Mouse (Mus musculus): ENCODE measurements around the gene Akt1s1.

Akt1s1 gene

GRCm38 (mm10) chr7:44826771-44827170, 22.0 kb upstream of the Akt1s1 start:
- DNase-seq (ENCODE audit: low read depth, low spot score) = no peak

- DNase-seq (ENCODE audit: low read depth, low spot score) = no peak
These were observed 20.1 kb upstream of the Akt1s1 start for GRCm38 (mm10) chr7:44828706-44829105.

DNA sequence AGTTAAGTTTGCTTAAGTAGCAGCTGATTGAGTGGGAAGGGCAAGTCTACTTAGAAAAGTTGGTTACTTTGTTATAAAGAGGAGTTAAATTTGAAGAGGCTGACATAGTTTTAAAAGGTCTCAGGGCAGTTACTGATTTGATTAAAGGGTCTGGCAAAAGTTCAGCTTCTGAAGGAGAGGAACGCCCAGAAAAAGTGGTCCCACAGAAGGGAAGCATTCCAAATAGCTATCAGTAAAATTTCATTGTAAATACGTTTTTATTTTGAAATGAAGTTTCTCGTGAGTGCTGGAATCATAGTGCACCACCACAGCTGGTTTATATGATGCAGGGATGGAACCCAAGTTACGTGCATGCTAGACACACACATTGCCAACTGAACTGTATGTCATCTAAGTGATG, 16.0 kb upstream of the Akt1s1 start:
- DNase-seq (ENCODE audit: low read depth, low spot score) = no peak

DNA sequence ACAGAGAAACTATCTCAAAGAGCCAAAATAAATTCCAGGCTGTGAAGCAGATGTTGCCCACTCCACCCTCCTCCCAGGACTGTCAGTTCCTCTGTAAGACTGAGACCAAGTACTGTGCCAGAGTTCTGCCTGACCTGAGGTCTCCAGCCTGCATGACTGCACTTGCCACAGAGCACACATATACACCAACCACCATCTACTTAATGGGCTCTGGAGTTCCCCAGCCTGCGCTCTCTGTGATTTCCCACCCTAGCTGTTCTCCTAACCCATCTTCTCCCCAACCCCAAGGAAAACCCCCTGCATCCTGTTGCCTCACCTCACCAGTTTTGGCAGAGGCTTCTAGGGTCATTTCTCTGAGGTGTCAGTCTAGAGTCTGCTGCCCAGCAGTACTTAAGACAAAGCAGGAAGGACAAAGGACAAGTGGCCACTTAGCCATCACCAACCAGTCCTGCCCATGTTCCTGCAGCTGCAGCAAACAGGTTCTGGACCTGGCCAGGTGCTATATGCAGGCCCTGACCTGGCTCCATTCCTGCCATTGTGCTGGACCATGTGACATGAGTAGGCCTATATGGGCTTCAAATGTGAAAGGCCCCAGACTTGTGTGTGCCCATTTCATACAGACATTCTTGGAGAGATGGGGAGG, 13.3 kb upstream of the Akt1s1 start:
- no peak for DNase-seq (ENCODE audit: low read depth, low spot score)

DNA sequence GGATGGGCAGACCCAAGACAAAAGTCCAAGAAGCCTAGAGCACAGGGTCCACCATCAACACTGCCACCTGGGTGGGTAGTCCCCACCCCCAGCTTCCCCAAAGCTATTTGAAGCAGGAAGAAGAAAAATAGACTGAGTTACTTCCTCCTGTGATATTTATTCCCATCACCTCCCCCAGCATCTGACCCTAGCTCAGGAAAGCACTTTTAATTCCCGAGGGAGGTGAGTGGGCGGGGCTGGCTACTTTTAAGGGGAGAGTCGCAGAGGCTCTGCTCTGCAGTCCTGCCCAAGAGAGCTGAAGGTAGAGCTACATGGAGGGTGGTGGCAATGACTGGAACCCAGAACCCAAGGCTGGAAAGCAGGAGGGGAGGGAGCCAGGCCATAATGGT, 12.8 kb upstream of the Akt1s1 start:
- no peak for DNase-seq (ENCODE audit: low read depth, low spot score)

- no peak for DNase-seq (ENCODE audit: low read depth, low spot score)
These were observed 12.3 kb upstream of the Akt1s1 start for GRCm38 (mm10) chr7:44836423-44837053.

GRCm38 (mm10) chr7:44838073-44838472, 10.7 kb upstream of the Akt1s1 start:
- DNase-seq (ENCODE audit: low read depth, low spot score) = no peak

- DNase-seq (ENCODE audit: low read depth, low spot score) = no peak
These were observed 9.7 kb upstream of the Akt1s1 start for GRCm38 (mm10) chr7:44839171-44839490.

DNA sequence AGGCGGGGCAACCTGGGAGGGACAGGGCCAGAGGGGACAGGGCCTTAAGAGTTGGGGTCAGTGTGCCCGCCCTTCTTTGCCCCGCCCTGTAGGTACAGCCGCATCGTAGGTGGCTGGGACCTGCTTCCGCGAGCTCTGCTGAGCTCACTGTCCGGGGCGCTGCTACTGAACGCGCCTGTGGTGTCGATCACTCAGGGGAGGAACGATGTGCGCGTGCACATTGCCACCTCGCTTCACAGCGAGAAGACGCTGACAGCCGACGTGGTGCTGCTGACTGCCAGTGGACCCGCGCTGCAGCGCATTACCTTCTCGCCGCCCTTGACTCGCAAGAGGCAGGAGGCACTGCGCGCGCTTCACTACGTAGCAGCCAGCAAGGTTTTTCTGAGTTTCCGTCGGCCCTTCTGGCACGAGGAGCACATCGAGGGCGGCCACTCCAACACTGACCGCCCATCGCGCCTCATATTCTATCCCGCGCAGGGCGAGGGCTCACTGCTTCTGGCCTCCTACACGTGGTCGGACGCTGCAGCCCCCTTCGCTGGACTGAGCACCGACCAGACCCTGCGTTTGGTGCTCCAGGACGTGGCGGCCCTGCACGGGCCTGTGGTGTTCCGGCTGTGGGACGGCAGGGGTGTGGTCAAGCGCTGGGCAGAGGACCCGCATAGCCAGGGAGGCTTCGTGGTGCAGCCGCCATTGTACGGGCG, 9.2 kb upstream of the Akt1s1 start:
- no peak for DNase-seq (ENCODE audit: low read depth, low spot score)

DNA sequence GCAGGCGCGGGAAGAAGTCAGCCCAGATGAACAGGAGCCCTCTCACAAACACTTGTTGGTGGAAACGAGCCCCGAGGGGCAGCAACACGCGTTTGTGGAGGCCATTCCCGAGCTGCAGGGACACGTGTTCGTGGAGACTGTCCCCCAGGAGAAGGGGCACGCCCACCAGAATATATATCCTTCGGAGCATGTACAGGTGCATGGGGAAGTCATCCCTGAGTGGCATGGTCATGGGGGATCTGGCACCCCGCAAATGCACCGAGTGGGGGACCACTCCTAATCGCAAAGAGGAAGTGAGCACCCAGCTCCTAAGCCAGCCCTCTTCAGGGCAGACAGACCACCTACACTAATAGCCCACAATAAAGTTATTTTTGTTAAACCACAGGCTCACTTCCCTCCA, 8.4 kb upstream of the Akt1s1 start:
- no peak for DNase-seq (ENCODE audit: low read depth, low spot score)

DNA sequence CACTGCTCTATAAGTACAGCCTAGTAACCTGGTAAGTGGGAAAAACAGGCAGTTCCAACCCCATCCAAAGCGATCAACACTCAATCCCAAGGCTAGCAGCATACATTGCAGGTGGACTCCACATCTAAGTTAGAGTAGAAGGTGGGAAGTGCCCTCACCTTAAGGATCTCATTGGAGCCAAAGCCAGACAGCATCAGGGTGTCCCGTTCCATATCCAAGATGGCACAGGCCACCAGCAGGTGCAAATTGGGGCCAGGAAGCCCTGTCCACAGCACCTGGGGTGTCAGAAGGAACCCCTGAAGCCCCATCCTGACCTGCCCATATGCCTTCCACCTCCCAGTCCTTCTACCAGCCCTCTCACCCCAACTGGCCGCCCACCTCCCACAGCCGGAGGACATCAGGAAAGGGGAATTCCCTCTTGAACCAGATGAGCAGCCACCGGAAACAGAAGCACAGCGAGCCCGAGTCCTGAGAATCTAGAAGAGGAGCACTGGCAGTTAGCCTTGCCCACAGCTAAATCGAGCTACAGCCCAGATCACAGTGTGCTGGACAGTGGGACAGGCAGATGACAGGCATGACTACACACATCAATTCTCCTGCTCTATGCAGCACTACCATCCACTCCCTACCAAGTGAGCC, 6.8 kb upstream of the Akt1s1 start:
- no peak for DNase-seq (ENCODE audit: low read depth, low spot score)

GRCm38 (mm10) chr7:44845006-44845405, 3.8 kb upstream of the Akt1s1 start:
- no peak for DNase-seq (ENCODE audit: low read depth, low spot score)

DNA sequence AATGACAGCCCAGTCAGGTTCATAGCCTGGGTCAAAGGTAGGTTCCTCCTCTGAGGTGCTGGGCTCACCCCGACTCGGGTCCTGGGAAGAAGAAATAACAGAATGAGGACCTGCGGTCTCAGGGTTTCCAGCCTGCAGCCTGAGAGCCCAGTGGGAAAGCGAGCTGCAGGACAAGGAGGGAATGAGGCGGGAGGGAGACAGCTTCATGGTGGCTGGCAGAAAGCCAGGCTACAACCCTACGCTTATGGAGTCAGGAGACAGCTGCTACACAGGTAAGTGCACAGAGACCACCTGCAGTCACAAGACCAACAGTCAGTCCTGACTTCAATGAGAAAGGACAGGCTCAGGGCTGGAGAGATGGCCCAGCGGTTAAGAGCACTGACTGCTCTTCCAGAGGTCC, 2.0 kb upstream of the Akt1s1 start:
- DNase-seq (ENCODE audit: low read depth, low spot score) = no peak

- DNase-seq (ENCODE audit: low read depth, low spot score) = no peak
These were observed 1.0 kb upstream of the Akt1s1 start for GRCm38 (mm10) chr7:44847772-44848171.

DNA sequence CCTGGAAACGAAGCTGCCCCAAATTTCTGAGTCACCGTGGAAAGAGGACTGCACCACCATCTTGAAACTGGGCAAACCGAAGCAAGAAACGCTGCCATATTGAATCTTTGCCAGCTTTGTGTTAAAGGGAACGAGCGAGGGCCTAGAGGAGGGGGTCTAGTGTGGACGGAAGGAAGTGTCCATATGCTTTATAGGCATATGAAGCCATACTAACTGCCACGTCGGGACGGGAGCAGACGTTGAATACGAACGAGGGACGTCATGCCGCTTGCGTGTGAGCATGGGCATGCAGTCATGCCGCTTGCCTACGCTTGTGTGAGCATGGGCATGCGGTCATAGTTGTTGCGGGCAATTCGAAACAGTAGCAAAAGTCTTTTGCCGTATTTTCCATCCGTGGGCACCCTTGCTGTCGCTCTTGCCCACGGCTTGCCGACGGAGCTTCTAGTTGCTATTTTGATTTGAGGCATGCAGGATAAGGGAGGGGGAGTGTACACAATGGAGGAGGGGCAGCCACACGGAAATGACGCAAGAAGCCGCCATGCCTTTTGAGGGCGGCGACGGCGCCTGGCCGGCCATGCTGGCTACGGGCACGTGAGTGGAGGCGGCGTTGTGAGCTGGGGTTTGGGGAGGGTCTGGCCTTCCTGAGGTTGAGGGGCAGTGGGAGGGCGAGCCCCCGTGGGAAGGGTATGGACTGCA, 773 bp downstream of the Akt1s1 start:
- peak; percentile 79 for DNase-seq (ENCODE audit: low read depth, low spot score)

DNA sequence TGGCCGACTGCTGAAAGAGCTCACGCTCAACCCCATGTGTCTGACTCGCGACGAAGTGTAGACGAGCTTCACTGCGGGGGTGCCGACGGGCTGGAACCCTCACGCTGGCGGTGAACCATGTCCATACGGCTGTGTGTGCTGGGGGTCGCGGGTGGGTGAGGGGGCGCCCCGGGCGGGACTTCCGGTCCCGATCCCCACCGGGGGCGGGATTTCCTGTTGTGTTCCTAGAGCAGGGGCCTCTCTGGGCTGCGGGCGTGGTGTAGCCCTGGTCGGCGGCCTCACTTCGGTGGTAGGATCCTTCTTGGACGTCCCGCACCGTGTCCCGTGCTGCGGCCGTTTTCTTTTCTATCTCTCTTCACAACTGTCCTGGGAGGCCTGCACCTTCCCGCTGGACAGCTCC, 1.4 kb downstream of the Akt1s1 start:
- DNase-seq (ENCODE audit: low read depth, low spot score) = peak; percentile 50

GRCm38 (mm10) chr7:44850789-44851624, 2.2 kb downstream of the Akt1s1 start:
- no peak for DNase-seq (ENCODE audit: low read depth, low spot score)

DNA sequence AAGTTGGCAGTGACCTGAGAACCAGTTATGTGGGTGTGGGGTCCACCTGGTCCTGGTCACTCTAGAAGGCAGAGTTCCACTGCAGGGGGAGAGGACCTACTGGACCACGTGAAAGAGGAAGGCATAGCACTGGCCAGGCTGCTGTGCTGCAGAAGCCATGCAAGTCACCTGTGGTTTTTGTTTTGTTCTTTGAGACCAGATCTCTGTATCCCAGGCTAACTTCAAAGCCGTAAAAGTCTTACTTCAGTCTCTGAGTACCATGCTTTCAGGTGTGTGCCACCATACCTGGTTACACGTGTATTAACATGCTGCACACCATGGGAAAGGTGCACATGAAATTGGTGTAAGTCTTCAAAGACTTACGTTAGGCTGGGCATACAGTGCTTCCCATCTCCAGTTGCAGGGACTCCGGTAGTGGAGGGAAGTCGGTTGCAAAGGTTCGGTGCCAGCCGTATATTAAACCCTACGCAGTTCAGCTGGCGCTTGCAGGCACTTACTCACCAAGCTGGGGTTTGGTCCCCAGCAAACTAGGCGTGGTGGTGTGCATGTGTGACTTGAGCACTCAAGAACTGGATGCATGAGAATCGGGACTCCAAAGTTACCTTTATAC, 2.9 kb downstream of the Akt1s1 start:
- no peak for DNase-seq (ENCODE audit: low read depth, low spot score)

- no peak for DNase-seq (ENCODE audit: low read depth, low spot score)
These were observed 3.7 kb downstream of the Akt1s1 start for GRCm38 (mm10) chr7:44852259-44853027.

- no peak for DNase-seq (ENCODE audit: low read depth, low spot score)
These were observed 4.3 kb downstream of the Akt1s1 start for GRCm38 (mm10) chr7:44853065-44853464.

All from c-Kit-negative CD71-positive TER-119-positive erythroid progenitor cells, embryonic 14.5 days (primary cell).